In the genomic region with DNA sequence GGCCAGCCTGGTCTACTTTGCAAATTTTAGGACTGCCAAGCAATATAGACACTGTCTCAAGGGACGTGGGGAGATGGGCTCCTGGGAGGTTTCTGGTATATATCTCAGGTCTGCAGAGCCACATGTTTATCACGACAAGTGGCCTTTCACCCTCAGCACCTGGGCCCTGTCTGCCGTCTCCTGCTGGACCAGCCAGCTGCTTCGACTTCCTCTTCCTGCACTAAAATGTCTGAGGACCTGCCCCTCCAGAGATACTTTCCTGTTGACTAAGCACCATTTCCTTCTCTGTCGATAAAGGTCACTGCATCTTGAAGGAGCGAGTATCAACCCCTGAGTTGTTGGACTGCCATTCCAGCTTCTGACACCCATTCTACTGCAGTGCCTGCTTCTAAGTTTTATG, we compare ENCODE assay signal across 16 mouse cellular contexts. TPM values are rescaled to one million over a fixed set of nuclear protein-coding genes. Genes with fewer than 3 reads are reported as not detected.
DNase-seq lines count a peak whose midpoint lies in the region; ATAC-seq and TF ChIP-seq lines count a peak whose summit lies in the region.
"Had no signal": no experiment of that assay in that cellular context is flagged by ENCODE, and none has a peak within 500 bp of the region (broad histone marks: within the 10 kb centered on the region; RNA-seq: fewer than 3 reads in every experiment).

No protein-coding gene starts in this region.

- no peak for TF ChIP-seq POLR2A in kidney, adult 2 months (IDR thresholded peaks at IDR 0.05; ENCODE audit: low read depth, low read length)
- TF ChIP-seq POLR2A in MEL (IDR thresholded peaks at IDR 0.05; ENCODE audit: control insufficient read depth in 1 of 2, insufficient read depth in 1 of 2, low read depth in 1 of 2, low read length in 2 of 2, poor library complexity in 1 of 2) = no peak

- H3K4me3 ChIP-seq in kidney, adult 2 months (ENCODE audit: insufficient read depth, low read depth, low read length) = no peak overlapping the region
- no peak overlapping the region for H3K4me3 ChIP-seq in MEL (ENCODE audit: control insufficient read depth in 1 of 2, insufficient read depth in 1 of 2, low read depth in 2 of 2, low read length in 2 of 2)
- H3K4me3 ChIP-seq in liver, postnatal 0 days (ENCODE audit: low read depth, low read length) = no peak overlapping the region
- H3K4me3 ChIP-seq in midbrain, embryonic 16.5 days (ENCODE audit: low read depth, low read length) = no peak overlapping the region
- H3K4me3 ChIP-seq: embryonic facial prominence, embryonic 15.5 days; hindbrain, embryonic 15.5 days; liver, embryonic 13.5 days; midbrain, embryonic 12.5 days; neural tube, embryonic 12.5 days had no signal

- no peak for ATAC-seq in liver, postnatal 0 days
- ATAC-seq in frontal cortex, adult (ENCODE audit: low TSS enrichment) = no peak
- no peak for ATAC-seq in midbrain, embryonic 16.5 days
- ATAC-seq: forebrain, embryonic 16.5 days had no signal

- peak in 1 of 2 experiments; percentile 20; a peak in 1 of 4 replicates for TF ChIP-seq EP300 in MEL (IDR thresholded peaks at IDR 0.05; ENCODE audit: low read depth in 1 of 2, low read length in 2 of 2)
- TF ChIP-seq EP300 in liver, postnatal 0 days (IDR thresholded peaks at IDR 0.05; ENCODE audit: low read depth) = no peak

- TF ChIP-seq CTCF in kidney, adult 2 months (conservative IDR thresholded peaks at IDR 0.05; ENCODE audit: insufficient read depth, insufficient read length, low read depth, low read length) = no peak
- TF ChIP-seq CTCF in MEL (IDR thresholded peaks at IDR 0.05 in 2 of 3, conservative IDR thresholded peaks at IDR 0.05 in 1 of 3; ENCODE audit: control insufficient read depth in 1 of 3, insufficient read depth in 1 of 3, low read depth in 2 of 3, low read length in 3 of 3, poor library complexity in 1 of 3, severe bottlenecking in 1 of 3) = no peak
- TF ChIP-seq CTCF in liver, postnatal 0 days (IDR thresholded peaks at IDR 0.05; ENCODE audit: low read depth) = no peak

- peaks cover 1% of the 10 kb centered on the region; the same call in 1 of the 2 replicates for H3K36me3 ChIP-seq in kidney, adult 2 months (ENCODE audit: control insufficient read depth, insufficient read depth, low read length)
- peaks cover 22 to 25% of the 10 kb centered on the region in 2 experiments for H3K36me3 ChIP-seq in MEL (ENCODE audit: control insufficient read depth in 1 of 2, insufficient read depth in 2 of 2, low read length in 2 of 2)
- peaks cover 37% of the 10 kb centered on the region for H3K36me3 ChIP-seq in liver, postnatal 0 days (replicated peaks; ENCODE audit: insufficient read depth, low read length)
- H3K36me3 ChIP-seq in midbrain, embryonic 16.5 days (ENCODE audit: control insufficient read depth, insufficient read depth, low read length) = peaks cover 26% of the 10 kb centered on the region

- no peak overlapping the region for H3K9ac ChIP-seq in MEL (ENCODE audit: control insufficient read depth, low read depth, low read length, poor library complexity, severe bottlenecking)
- no peak overlapping the region for H3K9ac ChIP-seq in liver, postnatal 0 days (replicated peaks)
- no peak overlapping the region for H3K9ac ChIP-seq in midbrain, embryonic 16.5 days (ENCODE audit: low read depth, low read length)
- H3K9ac ChIP-seq: embryonic facial prominence, embryonic 15.5 days; hindbrain, embryonic 15.5 days; liver, embryonic 13.5 days; midbrain, embryonic 12.5 days; neural tube, embryonic 12.5 days had no signal

- peak; percentile 41 for DNase-seq in kidney, adult 2 months
- no peak for DNase-seq in kidney, postnatal 4 days
- DNase-seq in A20 (ENCODE audit: low read depth, low spot score) = peak; percentile 88
- peak; percentile 45 for DNase-seq in MEL (ENCODE audit: low read depth, low spot score)
- DNase-seq in liver, postnatal 0 days = no peak
- DNase-seq: cerebellum, postnatal 36 days; liver, embryonic 13.5 days; thymus, postnatal 36 days had no signal

- H3K9me3 ChIP-seq in MEL (replicated peaks; ENCODE audit: insufficient read depth, low read length) = no peaks in the 10 kb centered on the region
- H3K9me3 ChIP-seq in liver, postnatal 0 days (ENCODE audit: low read length) = no peaks in the 10 kb centered on the region
- no peaks in the 10 kb centered on the region for H3K9me3 ChIP-seq in midbrain, embryonic 16.5 days (replicated peaks; ENCODE audit: control insufficient read depth, low read length, poor library complexity, severe bottlenecking)
- H3K9me3 ChIP-seq: embryonic facial prominence, embryonic 15.5 days; hindbrain, embryonic 15.5 days; liver, embryonic 13.5 days; midbrain, embryonic 12.5 days; neural tube, embryonic 12.5 days had no signal

- no peaks in the 10 kb centered on the region for H3K27me3 ChIP-seq in kidney, adult 2 months (replicated peaks; ENCODE audit: control insufficient read depth, insufficient read depth, low read length)
- no peaks in the 10 kb centered on the region for H3K27me3 ChIP-seq in MEL (ENCODE audit: control insufficient read depth in 1 of 2, insufficient read depth in 2 of 2, low read length in 2 of 2)
- H3K27me3 ChIP-seq in liver, postnatal 0 days (ENCODE audit: insufficient read depth, low read length) = no peaks in the 10 kb centered on the region
- H3K27me3 ChIP-seq in midbrain, embryonic 16.5 days (ENCODE audit: control insufficient read depth, insufficient read depth, low read depth, low read length) = no peaks in the 10 kb centered on the region
- H3K27me3 ChIP-seq: embryonic facial prominence, embryonic 15.5 days; hindbrain, embryonic 15.5 days; liver, embryonic 13.5 days; midbrain, embryonic 12.5 days; neural tube, embryonic 12.5 days had no signal

- peaks cover 26% of the 10 kb centered on the region for H3K4me1 ChIP-seq in kidney, adult 2 months (ENCODE audit: control insufficient read depth, insufficient read depth, low read length)
- peaks cover 10 to 30% of the 10 kb centered on the region in 2 experiments for H3K4me1 ChIP-seq in MEL (ENCODE audit: control insufficient read depth in 1 of 2, insufficient read depth in 2 of 2, low read length in 2 of 2)
- peaks cover 46% of the 10 kb centered on the region for H3K4me1 ChIP-seq in liver, postnatal 0 days (ENCODE audit: insufficient read depth)
- H3K4me1 ChIP-seq in midbrain, embryonic 16.5 days (ENCODE audit: control insufficient read depth, insufficient read depth, low read length) = peaks cover 2% of the 10 kb centered on the region

- peaks cover 8% of the 10 kb centered on the region for H3K79me2 ChIP-seq in MEL (ENCODE audit: control insufficient read depth, insufficient read depth, low read length, poor library complexity)

- TF ChIP-seq RAD21 in MEL (IDR thresholded peaks at IDR 0.05; ENCODE audit: low read depth, low read length) = no peak

- peak overlapping the region; percentile 3; the same call in 1 of the 2 replicates for H3K27ac ChIP-seq in kidney, adult 2 months (ENCODE audit: insufficient read depth, low read depth, low read length)
- no peak overlapping the region for H3K27ac ChIP-seq in MEL (ENCODE audit: control insufficient read depth, low read depth, low read length)
- H3K27ac ChIP-seq in liver, postnatal 0 days (ENCODE audit: low read depth) = peak overlapping the region; percentile 50
- no peak overlapping the region for H3K27ac ChIP-seq in midbrain, embryonic 16.5 days (ENCODE audit: low read length)
- H3K27ac ChIP-seq: embryonic facial prominence, embryonic 15.5 days; hindbrain, embryonic 15.5 days; kidney, postnatal 0 days; midbrain, embryonic 12.5 days; neural tube, embryonic 12.5 days had no signal

- no peak overlapping the region for H3K4me2 ChIP-seq in liver, postnatal 0 days (ENCODE audit: low read depth, low read length)
- H3K4me2 ChIP-seq in midbrain, embryonic 16.5 days (ENCODE audit: low read length) = no peak overlapping the region
- H3K4me2 ChIP-seq: embryonic facial prominence, embryonic 15.5 days; hindbrain, embryonic 15.5 days; liver, embryonic 13.5 days; midbrain, embryonic 12.5 days; neural tube, embryonic 12.5 days had no signal

- whole genome bisulfite sequencing in kidney, adult 2 months = 43% methylated on average over 6 of the region's 6 CpGs
- WGBS in liver, postnatal 0 days (ENCODE audit: insufficient replicate concordance) = 19% methylated on average over 6 of the region's 6 CpGs
- 89% methylated on average over 6 of the region's 6 CpGs for WGBS in midbrain, embryonic 16.5 days

TF ChIP-seq in MEL, 35 proteins besides CTCF, POLR2A, EP300 and RAD21:
- no peak for TF ChIP-seq HCFC1 (IDR thresholded peaks at IDR 0.05; ENCODE audit: low read depth, low read length)
- TF ChIP-seq NELFE (IDR thresholded peaks at IDR 0.05; ENCODE audit: low read depth, low read length) = no peak
- peak; percentile 45; the same call in 1 of the 2 replicates for TF ChIP-seq TAL1 (IDR thresholded peaks at IDR 0.05; ENCODE audit: low read length)
- no peak for TF ChIP-seq RCOR1 (IDR thresholded peaks at IDR 0.05; ENCODE audit: low read depth, low read length)
- TF ChIP-seq ZMIZ1 (IDR thresholded peaks at IDR 0.05; ENCODE audit: low read depth, low read length) = no peak
- peak; percentile 54 for TF ChIP-seq TCF12 (IDR thresholded peaks at IDR 0.05; ENCODE audit: low read depth, low read length)
- no peak for TF ChIP-seq ZC3H11A (IDR thresholded peaks at IDR 0.05; ENCODE audit: low read depth, low read length)

RNA-seq across cellular contexts. Expression of gene Nadk, which starts 2.7 kb away (rescaled TPM):
- 141 and 153 TPM in 2 replicates for polyA plus RNA-seq in kidney, adult 2 months (2012; rRNA removed)
- total RNA-seq in MEL (2012; rRNA removed) = 141 and 151 TPM in 2 replicates
- 100 to 1,000 TPM in 1 of 2 experiments, 10 to 100 TPM in 1; 53.2 to 258 TPM for polyA plus RNA-seq in MEL (2012; ENCODE audit: insufficient read depth in 1 of 2, insufficient read length in 2 of 2, low read depth in 1 of 2, low replicate concordance in 2 of 2, missing spikeins in 1 of 2)
- 50.1 and 55.5 TPM in 2 replicates for polyA plus RNA-seq in liver, postnatal 0 days (2015; fragmentation: Nextera tagmentation; extraction: Ambion mirVana)
- 77.1 and 79.9 TPM in 2 replicates for polyA plus RNA-seq in midbrain, embryonic 16.5 days (2015; fragmentation: Nextera tagmentation; extraction: Ambion mirVana)

RNA-seq across cellular contexts. Expression of gene Slc35e2, which starts 41.8 kb away (rescaled TPM):
- polyA plus RNA-seq in kidney, adult 2 months (2012; rRNA removed) = 7.5 and 7.9 TPM in 2 replicates
- 9.0 and 9.9 TPM in 2 replicates for total RNA-seq in MEL (2012; rRNA removed)
- polyA plus RNA-seq in MEL (2012; ENCODE audit: insufficient read depth in 1 of 2, insufficient read length in 2 of 2, low read depth in 1 of 2, low replicate concordance in 2 of 2, missing spikeins in 1 of 2) = 1 to 10 TPM in 1 of 2 experiments, not detected in 1; 6.4 TPM
- 5.4 and 5.6 TPM in 2 replicates for polyA plus RNA-seq in liver, postnatal 0 days (2015; fragmentation: Nextera tagmentation; extraction: Ambion mirVana)
- 14.7 and 15.5 TPM in 2 replicates for polyA plus RNA-seq in midbrain, embryonic 16.5 days (2015; fragmentation: Nextera tagmentation; extraction: Ambion mirVana)

Comparison
In these comparisons a context has a peak if more than half of its experiments do, and no peak if none do; other contexts are left out.
1. DNase-seq: peak in kidney, adult 2 months (single experiment), A20 (single experiment) and MEL (single experiment); none in kidney, postnatal 4 days (0 of 2) and liver, postnatal 0 days (single experiment).
2. H3K27ac ChIP-seq: peak in kidney, adult 2 months (single experiment) and liver, postnatal 0 days (single experiment); none in MEL (single experiment) and midbrain, embryonic 16.5 days (single experiment).